Mouse (Mus musculus): Measurements from ENCODE around the gene Gm9821. TPM values are rescaled to one million over a fixed set of nuclear protein-coding genes. Genes with fewer than 3 reads are reported as not detected.

Gene Gm9821
- total and polyA plus RNA-seq, 2 experiments: not detected

- no peak overlapping the region for H3K9ac ChIP-seq (ENCODE audit: low read depth, low read length)
- H3K79me2 ChIP-seq (ENCODE audit: control insufficient read depth, insufficient read depth, low read length): no peaks in the 10 kb centered on the region
- TF ChIP-seq CTCF (IDR thresholded peaks at IDR 0.05; ENCODE audit: low read depth, low read length) (peak; percentile 84), POLR2A (IDR thresholded peaks at IDR 0.05; ENCODE audit: extremely low read depth, insufficient read depth, low read length) (no peak)
- H3K27ac ChIP-seq (replicated peaks; ENCODE audit: insufficient read depth, low read depth, low read length): no peak overlapping the region
- peaks cover 21% of the 10 kb centered on the region for H3K27me3 ChIP-seq (ENCODE audit: control insufficient read depth, insufficient read depth, low read length)
- peaks cover 5% of the 10 kb centered on the region for H3K4me1 ChIP-seq (ENCODE audit: control insufficient read depth, insufficient read depth, low read length)
- DNase-seq (ENCODE audit: extremely low read depth, low read depth, low spot score): peak; percentile 10
- H3K36me3 ChIP-seq (ENCODE audit: control insufficient read depth, insufficient read depth, low read length): no peaks in the 10 kb centered on the region
- H3K4me3 ChIP-seq (ENCODE audit: insufficient read depth, low read depth, low read length): peak overlapping the region; percentile 12; the same call in 1 of the 2 replicates
- 4% methylated on average over 54 of the region's 54 CpGs for WGBS
Measured at GRCm38 (mm10) chr2:91923415-91924337, 21.8 kb upstream of the Gm9821 start.

- WGBS: 96% methylated on average over 1 of the region's 1 CpGs
- TF ChIP-seq CTCF (IDR thresholded peaks at IDR 0.05; ENCODE audit: low read depth, low read length) (no peak), POLR2A (IDR thresholded peaks at IDR 0.05; ENCODE audit: extremely low read depth, insufficient read depth, low read length) (no peak)
- no peak for DNase-seq (ENCODE audit: extremely low read depth, low read depth, low spot score)
Measured at GRCm38 (mm10) chr2:91924726-91925125, 20.8 kb upstream of the Gm9821 start.

GRCm38 (mm10) chr2:91925442-91925841, 20.1 kb upstream of the Gm9821 start:
- DNase-seq (ENCODE audit: extremely low read depth, low read depth, low spot score): no peak
- WGBS: 87% methylated on average over 15 of the region's 15 CpGs
- peaks cover 21% of the 10 kb centered on the region for H3K27me3 ChIP-seq (ENCODE audit: control insufficient read depth, insufficient read depth, low read length)

More at GRCm38 (mm10) chr2:91924726-91925125, 20.8 kb upstream of the Gm9821 start:
- Histone ChIP-seq H3K4me3 (ENCODE audit: insufficient read depth, low read depth, low read length) (no peak overlapping the region), H3K4me1 (ENCODE audit: control insufficient read depth, insufficient read depth, low read length) (peaks cover 5% of the 10 kb centered on the region), H3K9ac (ENCODE audit: low read depth, low read length) (no peak overlapping the region), H3K27ac (replicated peaks; ENCODE audit: insufficient read depth, low read depth, low read length) (no peak overlapping the region), H3K27me3 (ENCODE audit: control insufficient read depth, insufficient read depth, low read length) (peaks cover 21% of the 10 kb centered on the region), H3K36me3 (ENCODE audit: control insufficient read depth, insufficient read depth, low read length) (no peaks in the 10 kb centered on the region), H3K79me2 (ENCODE audit: control insufficient read depth, insufficient read depth, low read length) (no peaks in the 10 kb centered on the region)

GRCm38 (mm10) chr2:91926949-91927348, 18.6 kb upstream of the Gm9821 start, which contains the start of gene Chrm4:
Gene Chrm4, plus strand, starts transcription at chr2:91927249.
- TF ChIP-seq POLR2A (IDR thresholded peaks at IDR 0.05; ENCODE audit: extremely low read depth, insufficient read depth, low read length) (no peak), CTCF (IDR thresholded peaks at IDR 0.05; ENCODE audit: low read depth, low read length) (no peak)
- Histone ChIP-seq H3K36me3 (ENCODE audit: control insufficient read depth, insufficient read depth, low read length) (no peaks in the 10 kb centered on the region), H3K27ac (replicated peaks; ENCODE audit: insufficient read depth, low read depth, low read length) (no peak within 1 kb of the TSS), H3K4me3 (ENCODE audit: insufficient read depth, low read depth, low read length) (no peak within 1 kb of the TSS), H3K27me3 (ENCODE audit: control insufficient read depth, insufficient read depth, low read length) (peaks cover 19% of the 10 kb centered on the region), H3K79me2 (ENCODE audit: control insufficient read depth, insufficient read depth, low read length) (no peaks in the 10 kb centered on the region), H3K4me1 (ENCODE audit: control insufficient read depth, insufficient read depth, low read length) (peaks cover 9% of the 10 kb centered on the region), H3K9ac (ENCODE audit: low read depth, low read length) (no peak within 1 kb of the TSS)
- DNase-seq (ENCODE audit: extremely low read depth, low read depth, low spot score): no peak
- 88% methylated on average over 3 of the region's 3 CpGs for WGBS

More at GRCm38 (mm10) chr2:91925442-91925841, 20.1 kb upstream of the Gm9821 start:
- no peak for TF ChIP-seq POLR2A (IDR thresholded peaks at IDR 0.05; ENCODE audit: extremely low read depth, insufficient read depth, low read length)
- no peaks in the 10 kb centered on the region for H3K36me3 ChIP-seq (ENCODE audit: control insufficient read depth, insufficient read depth, low read length)
- no peak overlapping the region for H3K9ac ChIP-seq (ENCODE audit: low read depth, low read length)
- H3K27ac ChIP-seq (replicated peaks; ENCODE audit: insufficient read depth, low read depth, low read length): no peak overlapping the region
- H3K4me1 ChIP-seq (ENCODE audit: control insufficient read depth, insufficient read depth, low read length): peaks cover 6% of the 10 kb centered on the region
- H3K4me3 ChIP-seq (ENCODE audit: insufficient read depth, low read depth, low read length): no peak overlapping the region
- H3K79me2 ChIP-seq (ENCODE audit: control insufficient read depth, insufficient read depth, low read length): no peaks in the 10 kb centered on the region

- TF ChIP-seq POLR2A (IDR thresholded peaks at IDR 0.05; ENCODE audit: extremely low read depth, insufficient read depth, low read length) (no peak), CTCF (IDR thresholded peaks at IDR 0.05; ENCODE audit: low read depth, low read length) (peak; percentile 64)
- no peak overlapping the region for H3K9ac ChIP-seq (ENCODE audit: low read depth, low read length)
- no peaks in the 10 kb centered on the region for H3K36me3 ChIP-seq (ENCODE audit: control insufficient read depth, insufficient read depth, low read length)
- peaks cover 8% of the 10 kb centered on the region for H3K27me3 ChIP-seq (ENCODE audit: control insufficient read depth, insufficient read depth, low read length)
- H3K27ac ChIP-seq (replicated peaks; ENCODE audit: insufficient read depth, low read depth, low read length): no peak overlapping the region
- WGBS: 50% methylated on average over 34 of the region's 34 CpGs
- H3K4me1 ChIP-seq (ENCODE audit: control insufficient read depth, insufficient read depth, low read length): peaks cover 9% of the 10 kb centered on the region
- no peak overlapping the region for H3K4me3 ChIP-seq (ENCODE audit: insufficient read depth, low read depth, low read length)
- peak; percentile 26 for DNase-seq (ENCODE audit: extremely low read depth, low read depth, low spot score)
- H3K79me2 ChIP-seq (ENCODE audit: control insufficient read depth, insufficient read depth, low read length): no peaks in the 10 kb centered on the region
Measured at GRCm38 (mm10) chr2:91927826-91928533, 17.5 kb upstream of the Gm9821 start.

All from liver, adult 2 months (tissue).